Mouse (Mus musculus): ENCODE measurements around the gene Rab3c. TPM values are rescaled to one million over a fixed set of nuclear protein-coding genes. Genes with fewer than 3 reads are reported as not detected.
A peak's percentile ranks its signal among the peaks of the same experiment; 100 is the strongest.

Gene Rab3c
- polyA plus RNA-seq, 1 experiment from 2014 or later, result 211 TPM

- peak; percentile 82; the same call in 1 of the 2 replicates for ATAC-seq (ENCODE audit: low read depth)
- no peak overlapping the region for H3K4me3 ChIP-seq (ENCODE audit: low read depth, low read length)
These were observed 153.1 kb downstream of the Rab3c start for GRCm38 (mm10) chr13:110127613-110128258.

GRCm38 (mm10) chr13:110122825-110123224 lies 158.0 kb downstream of the Rab3c start:
- H3K27ac ChIP-seq (ENCODE audit: low read depth, low read length), result no peak overlapping the region
- ATAC-seq (ENCODE audit: low read depth), result no peak
- no peak overlapping the region for H3K4me2 ChIP-seq (ENCODE audit: low read depth, low read length)
- H3K4me3 ChIP-seq (ENCODE audit: low read depth, low read length), result no peak overlapping the region
- no peaks in the 10 kb centered on the region for H3K36me3 ChIP-seq (ENCODE audit: control insufficient read depth, insufficient read depth, low read length)
- H3K9ac ChIP-seq (replicated peaks; ENCODE audit: low read depth, low read length), result no peak overlapping the region
- peaks cover 5% of the 10 kb centered on the region; the same call in 1 of the 2 replicates for H3K4me1 ChIP-seq (ENCODE audit: control insufficient read depth, insufficient read depth, low read length)
- WGBS, result 87% methylated on average over 4 of the region's 4 CpGs
- H3K27me3 ChIP-seq (ENCODE audit: control insufficient read depth, insufficient read depth, low read length), result no peaks in the 10 kb centered on the region
- H3K9me3 ChIP-seq (ENCODE audit: control insufficient read depth, low read length), result no peaks in the 10 kb centered on the region

More at GRCm38 (mm10) chr13:110127613-110128258, 153.1 kb downstream of the Rab3c start:
- no peaks in the 10 kb centered on the region for H3K27me3 ChIP-seq (ENCODE audit: control insufficient read depth, insufficient read depth, low read length)
- peaks cover 6% of the 10 kb centered on the region; the same call in 1 of the 2 replicates for H3K4me1 ChIP-seq (ENCODE audit: control insufficient read depth, insufficient read depth, low read length)
- no peaks in the 10 kb centered on the region for H3K36me3 ChIP-seq (ENCODE audit: control insufficient read depth, insufficient read depth, low read length)
- no peak overlapping the region; the same call in 1 of the 2 replicates for H3K9ac ChIP-seq (replicated peaks; ENCODE audit: low read depth, low read length)
- 40% methylated on average over 12 of the region's 12 CpGs for WGBS
- no peaks in the 10 kb centered on the region for H3K9me3 ChIP-seq (ENCODE audit: control insufficient read depth, low read length)
- peak overlapping the region; percentile 9; the same call in 1 of the 2 replicates for H3K4me2 ChIP-seq (ENCODE audit: low read depth, low read length)
- H3K27ac ChIP-seq (ENCODE audit: low read depth, low read length), result peak overlapping the region; percentile 84

DNA sequence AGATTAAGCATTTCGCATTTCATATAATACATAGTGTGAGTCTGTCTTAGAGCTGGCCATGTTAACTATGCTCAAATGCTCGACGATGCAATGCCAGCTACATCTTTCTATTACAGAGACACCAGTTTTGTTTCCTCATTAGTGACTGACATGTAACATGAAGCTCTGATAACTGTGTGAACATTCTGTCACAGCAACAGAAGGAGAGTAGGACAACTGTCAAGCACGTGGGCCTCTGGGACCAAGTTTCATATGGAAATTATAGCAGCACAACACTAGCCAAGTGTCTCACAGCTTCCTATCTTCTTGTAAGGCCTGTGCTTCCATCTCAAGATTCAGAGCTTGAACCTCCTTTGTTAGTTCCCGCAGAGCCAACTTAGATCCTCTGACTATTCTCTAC lies 163.9 kb downstream of the Rab3c start:
- no peak for ATAC-seq (ENCODE audit: low read depth)
- WGBS, result 91% methylated on average over 5 of the region's 5 CpGs
- H3K9me3 ChIP-seq (ENCODE audit: control insufficient read depth, low read length), result no peaks in the 10 kb centered on the region
- H3K4me1 ChIP-seq (ENCODE audit: control insufficient read depth, insufficient read depth, low read length), result peaks cover 17% of the 10 kb centered on the region
- no peaks in the 10 kb centered on the region for H3K36me3 ChIP-seq (ENCODE audit: control insufficient read depth, insufficient read depth, low read length)
- no peak overlapping the region for H3K4me2 ChIP-seq (ENCODE audit: low read depth, low read length)
- H3K4me3 ChIP-seq (ENCODE audit: low read depth, low read length), result no peak overlapping the region
- H3K27me3 ChIP-seq (ENCODE audit: control insufficient read depth, insufficient read depth, low read length), result no peaks in the 10 kb centered on the region
- H3K9ac ChIP-seq (replicated peaks; ENCODE audit: low read depth, low read length), result no peak overlapping the region
- no peak overlapping the region for H3K27ac ChIP-seq (ENCODE audit: low read depth, low read length)

DNA sequence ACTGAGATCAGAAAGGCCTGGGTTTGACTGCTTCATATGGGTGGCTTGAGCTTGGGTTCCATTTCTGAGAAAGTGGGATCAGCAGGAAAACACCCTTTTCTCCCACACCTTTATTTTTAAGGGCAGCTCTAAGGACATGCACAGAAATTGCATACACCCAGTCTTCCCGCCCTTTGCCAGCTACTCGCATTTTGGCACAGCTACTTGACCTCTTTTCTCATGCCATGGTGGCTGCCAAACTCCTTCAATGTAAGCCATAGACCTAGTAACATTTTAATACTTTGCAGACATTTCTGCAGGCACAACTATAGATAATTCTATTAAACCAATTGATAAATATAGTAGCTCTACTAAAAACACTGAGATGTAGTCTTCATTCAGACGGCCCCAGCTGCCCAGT lies 164.5 kb downstream of the Rab3c start:
- Histone ChIP-seq H3K9ac (replicated peaks; ENCODE audit: low read depth, low read length) (no peak overlapping the region), H3K4me3 (ENCODE audit: low read depth, low read length) (no peak overlapping the region), H3K4me2 (ENCODE audit: low read depth, low read length) (no peak overlapping the region), H3K27ac (ENCODE audit: low read depth, low read length) (peak overlapping the region; percentile 35; the same call in 1 of the 2 replicates), H3K36me3 (ENCODE audit: control insufficient read depth, insufficient read depth, low read length) (no peaks in the 10 kb centered on the region), H3K4me1 (ENCODE audit: control insufficient read depth, insufficient read depth, low read length) (peaks cover 17% of the 10 kb centered on the region), H3K27me3 (ENCODE audit: control insufficient read depth, insufficient read depth, low read length) (no peaks in the 10 kb centered on the region), H3K9me3 (ENCODE audit: control insufficient read depth, low read length) (no peaks in the 10 kb centered on the region)
- WGBS, result 70% methylated on average over 3 of the region's 3 CpGs
- ATAC-seq (ENCODE audit: low read depth), result no peak

DNA sequence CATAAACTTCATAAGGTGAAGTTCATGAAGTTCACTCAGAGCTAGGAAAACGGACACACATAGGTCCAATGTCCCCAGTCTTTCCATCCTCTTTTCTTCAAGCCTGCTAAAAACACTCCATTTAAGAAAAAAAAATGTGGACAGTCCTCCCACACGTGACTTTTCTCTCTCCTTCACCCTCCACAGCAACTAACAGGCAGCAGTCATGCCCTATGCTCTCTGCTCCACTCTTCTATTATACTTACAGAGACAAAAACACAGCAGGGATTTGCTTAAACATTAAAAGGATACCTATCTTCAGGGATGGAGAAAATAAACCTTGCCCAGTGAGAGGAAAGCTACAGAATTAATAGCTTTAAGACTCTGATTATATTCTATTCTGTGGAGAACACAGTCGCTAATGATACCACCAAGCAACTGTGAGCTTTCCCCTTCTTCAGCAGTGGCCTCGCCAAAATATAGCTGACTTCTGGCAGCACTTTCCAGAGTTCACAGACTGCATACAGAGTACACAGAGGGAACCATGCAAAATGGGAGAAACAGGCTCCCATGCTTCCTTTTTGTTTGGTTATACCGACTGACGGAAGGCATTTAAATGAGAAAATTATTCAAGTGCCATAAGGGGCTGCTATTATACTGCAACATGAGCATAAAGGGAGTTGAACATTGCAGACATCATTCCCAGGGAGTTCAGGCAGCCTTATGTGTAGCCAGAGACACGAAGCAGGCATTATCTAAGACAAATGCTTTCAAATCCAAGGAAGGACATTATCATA lies 165.7 kb downstream of the Rab3c start:
- Histone ChIP-seq H3K4me2 (ENCODE audit: low read depth, low read length) (no peak overlapping the region), H3K4me3 (ENCODE audit: low read depth, low read length) (no peak overlapping the region), H3K4me1 (ENCODE audit: control insufficient read depth, insufficient read depth, low read length) (peaks cover 17% of the 10 kb centered on the region), H3K9ac (replicated peaks; ENCODE audit: low read depth, low read length) (no peak overlapping the region), H3K27me3 (ENCODE audit: control insufficient read depth, insufficient read depth, low read length) (no peaks in the 10 kb centered on the region), H3K36me3 (ENCODE audit: control insufficient read depth, insufficient read depth, low read length) (no peaks in the 10 kb centered on the region), H3K9me3 (ENCODE audit: control insufficient read depth, low read length) (no peaks in the 10 kb centered on the region), H3K27ac (ENCODE audit: low read depth, low read length) (peak overlapping the region; percentile 66; the same call in 1 of the 2 replicates)
- WGBS, result 16% methylated on average over 7 of the region's 7 CpGs
- ATAC-seq (ENCODE audit: low read depth), result peak; percentile 62

DNA sequence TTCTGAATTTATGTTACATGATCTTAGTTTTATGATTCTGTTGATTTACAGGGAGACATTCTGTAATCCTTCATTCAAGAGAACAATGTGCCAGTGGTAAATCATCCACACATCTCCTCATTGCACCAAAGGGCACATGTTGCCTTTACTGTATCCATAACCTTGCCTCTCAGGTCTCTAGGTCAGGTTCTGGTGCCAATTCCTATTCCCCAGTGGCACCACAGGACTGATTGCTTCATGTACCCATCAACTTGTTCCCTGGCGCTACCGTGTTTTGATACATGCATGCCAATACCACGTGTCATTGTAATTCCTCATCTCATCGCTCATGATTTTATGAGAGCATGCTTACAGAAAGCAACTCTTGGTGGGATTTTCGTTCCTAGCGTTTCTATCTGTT lies 167.1 kb downstream of the Rab3c start:
- H3K9me3 ChIP-seq (ENCODE audit: control insufficient read depth, low read length), result no peaks in the 10 kb centered on the region
- no peaks in the 10 kb centered on the region for H3K27me3 ChIP-seq (ENCODE audit: control insufficient read depth, insufficient read depth, low read length)
- H3K27ac ChIP-seq (ENCODE audit: low read depth, low read length), result peak overlapping the region; percentile 23; the same call in 1 of the 2 replicates
- no peak overlapping the region for H3K9ac ChIP-seq (replicated peaks; ENCODE audit: low read depth, low read length)
- H3K4me1 ChIP-seq (ENCODE audit: control insufficient read depth, insufficient read depth, low read length), result peaks cover 17% of the 10 kb centered on the region
- H3K4me2 ChIP-seq (ENCODE audit: low read depth, low read length), result no peak overlapping the region
- ATAC-seq (ENCODE audit: low read depth), result no peak
- H3K36me3 ChIP-seq (ENCODE audit: control insufficient read depth, insufficient read depth, low read length), result no peaks in the 10 kb centered on the region
- 75% methylated on average over 6 of the region's 6 CpGs for WGBS
- no peak overlapping the region for H3K4me3 ChIP-seq (ENCODE audit: low read depth, low read length)

DNA sequence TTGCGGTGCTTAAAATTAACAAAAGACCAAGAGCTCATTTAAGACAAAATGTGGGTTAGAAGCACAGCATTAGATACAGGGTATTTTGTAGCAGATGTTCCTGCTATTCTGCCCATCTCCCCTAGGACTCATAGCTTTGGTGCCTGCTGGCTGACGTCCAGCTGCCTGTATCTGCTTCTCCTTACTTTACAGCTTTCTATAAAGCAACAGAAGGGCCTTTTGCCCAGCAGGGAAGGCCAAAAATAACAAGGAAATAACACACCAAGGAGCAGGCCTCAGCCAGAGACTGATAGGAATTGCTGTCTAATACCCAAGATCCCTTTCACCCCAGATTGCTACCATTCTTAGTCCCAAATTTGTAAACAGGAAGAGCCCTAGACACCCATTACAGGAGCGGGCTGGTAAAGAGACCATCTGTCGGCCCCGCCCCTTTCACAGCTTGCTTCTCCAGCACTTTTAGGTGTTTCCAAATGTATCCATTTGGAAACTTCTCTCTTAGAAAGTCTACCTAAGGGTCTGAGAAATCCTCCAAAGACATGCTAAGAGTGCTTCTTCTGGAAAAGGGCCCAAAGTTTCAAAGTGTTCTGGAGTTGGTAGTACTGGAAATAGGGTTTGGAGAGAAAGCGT lies 183.3 kb downstream of the Rab3c start:
- Histone ChIP-seq H3K4me2 (ENCODE audit: low read depth, low read length) (no peak overlapping the region), H3K9me3 (ENCODE audit: control insufficient read depth, low read length) (no peaks in the 10 kb centered on the region), H3K27ac (ENCODE audit: low read depth, low read length) (peak overlapping the region; percentile 18; the same call in 1 of the 2 replicates), H3K36me3 (ENCODE audit: control insufficient read depth, insufficient read depth, low read length) (no peaks in the 10 kb centered on the region), H3K4me3 (ENCODE audit: low read depth, low read length) (no peak overlapping the region), H3K27me3 (ENCODE audit: control insufficient read depth, insufficient read depth, low read length) (no peaks in the 10 kb centered on the region), H3K4me1 (ENCODE audit: control insufficient read depth, insufficient read depth, low read length) (peaks cover 13% of the 10 kb centered on the region; the same call in 1 of the 2 replicates), H3K9ac (replicated peaks; ENCODE audit: low read depth, low read length) (no peak overlapping the region)
- peak; percentile 62; the same call in 1 of the 2 replicates for ATAC-seq (ENCODE audit: low read depth)
- 57% methylated on average over 6 of the region's 6 CpGs for WGBS

DNA sequence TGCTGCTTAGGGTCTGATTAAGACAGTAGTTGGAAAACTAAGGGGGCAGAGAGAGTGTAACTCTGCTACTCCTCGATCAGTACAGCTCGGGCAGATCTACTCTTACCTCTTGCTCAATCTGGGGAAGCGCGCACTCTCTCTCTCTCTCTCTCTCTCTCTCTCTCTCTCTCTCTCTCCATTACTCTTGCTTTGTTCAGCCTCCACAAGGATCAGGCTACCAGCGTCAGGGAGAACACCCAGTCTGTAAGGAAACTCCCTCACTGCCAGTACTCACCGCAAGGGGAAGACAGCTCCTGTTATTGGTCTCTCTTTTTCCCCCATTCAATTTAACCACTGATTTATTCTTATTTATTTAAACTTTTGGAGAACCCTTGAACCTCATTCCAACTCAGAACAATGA lies 185.8 kb downstream of the Rab3c start:
- Histone ChIP-seq H3K27ac (ENCODE audit: low read depth, low read length) (no peak overlapping the region), H3K4me3 (ENCODE audit: low read depth, low read length) (no peak overlapping the region), H3K4me1 (ENCODE audit: control insufficient read depth, insufficient read depth, low read length) (peaks cover 13% of the 10 kb centered on the region; the same call in 1 of the 2 replicates), H3K27me3 (ENCODE audit: control insufficient read depth, insufficient read depth, low read length) (no peaks in the 10 kb centered on the region), H3K9ac (replicated peaks; ENCODE audit: low read depth, low read length) (no peak overlapping the region), H3K9me3 (ENCODE audit: control insufficient read depth, low read length) (no peaks in the 10 kb centered on the region), H3K4me2 (ENCODE audit: low read depth, low read length) (no peak overlapping the region), H3K36me3 (ENCODE audit: control insufficient read depth, insufficient read depth, low read length) (no peaks in the 10 kb centered on the region)
- peak; percentile 29; the same call in 1 of the 2 replicates for ATAC-seq (ENCODE audit: low read depth)
- WGBS, result 56% methylated on average over 6 of the region's 6 CpGs
